Mouse (Mus musculus) bone marrow, adult 2 months (tissue): ENCODE results near the gene Olfr31.

Source experiments
- CTCF ChIP-seq: fragments of 200-500 bp; IDR thresholded peaks from 2 replicates; pipeline ENCODE4 v1.5.1; 2011; ENCODE audit warnings: low read length, control low read depth; ENCODE audit not compliant: control insufficient read depth, insufficient read depth
- POLR2A ChIP-seq: fragments of 200-500 bp; IDR thresholded peaks from 2 replicates; pipeline ENCODE4 v1.6.1; 2011; ENCODE audit warnings: low read depth, mild to moderate bottlenecking, control low read depth, low read length, borderline replicate concordance; ENCODE audit not compliant: control insufficient read depth

GRCm38 (mm10) chr14:14355360-14355646 lies 32.7 kb downstream of the Olfr31 start:
- TF ChIP-seq POLR2A (no peak), CTCF (no peak)
